Mouse (Mus musculus): Measurements from ENCODE around the gene Nelfcd. TPM values are rescaled to one million over a fixed set of nuclear protein-coding genes. Genes with fewer than 3 reads are reported as not detected.

Gene Nelfcd
- polyA plus RNA-seq, 1 experiment from 2014 or later: 38.8 TPM

GRCm38 (mm10) chr2:174472818-174473549 lies 57.4 kb downstream of the Nelfcd start, which contains the start of gene Prelid3b:
Gene Prelid3b (minus strand): TSS chr2:174473081.
- under 1% methylated on average over 53 of the region's 53 CpGs for WGBS (ENCODE audit: insufficient replicate concordance)
- Histone ChIP-seq H3K27ac (ENCODE audit: low read depth) (peak within 1 kb of the TSS; percentile 94), H3K9me3 (ENCODE audit: low read length) (no peaks in the 10 kb centered on the region), H3K4me2 (ENCODE audit: low read depth, low read length) (peak within 1 kb of the TSS; percentile 94), H3K9ac (replicated peaks) (peak within 1 kb of the TSS; percentile 94), H3K36me3 (replicated peaks; ENCODE audit: insufficient read depth, low read length) (peaks cover 19% of the 10 kb centered on the region; the same call in 1 of the 2 replicates), H3K4me3 (ENCODE audit: low read depth, low read length) (peak within 1 kb of the TSS; percentile 86), H3K4me1 (ENCODE audit: insufficient read depth) (peaks cover 35% of the 10 kb centered on the region), H3K27me3 (ENCODE audit: insufficient read depth, low read length) (no peaks in the 10 kb centered on the region)
- DNase-seq: peak; percentile 100
- peak; percentile 97 for ATAC-seq
- TF ChIP-seq CTCF (IDR thresholded peaks at IDR 0.05; ENCODE audit: low read depth) (0 out of 2 replicates have a peak, but pooled peaks have one; percentile 2), EP300 (IDR thresholded peaks at IDR 0.05; ENCODE audit: low read depth) (no peak)

- no peaks in the 10 kb centered on the region for H3K27me3 ChIP-seq (ENCODE audit: insufficient read depth, low read length)
- H3K27ac ChIP-seq (ENCODE audit: low read depth): peak overlapping the region; percentile 82
- peak overlapping the region; percentile 94 for H3K4me2 ChIP-seq (ENCODE audit: low read depth, low read length)
- WGBS (ENCODE audit: insufficient replicate concordance): 80% methylated on average over 5 of the region's 5 CpGs
- H3K9me3 ChIP-seq (ENCODE audit: low read length): no peaks in the 10 kb centered on the region
- H3K4me1 ChIP-seq (ENCODE audit: insufficient read depth): peaks cover 35% of the 10 kb centered on the region
- DNase-seq: no peak
- no peak overlapping the region; the same call in 1 of the 2 replicates for H3K9ac ChIP-seq (replicated peaks)
- no peak for ATAC-seq
- peaks cover 14% of the 10 kb centered on the region; the same call in 1 of the 2 replicates for H3K36me3 ChIP-seq (replicated peaks; ENCODE audit: insufficient read depth, low read length)
- no peak for TF ChIP-seq CTCF (IDR thresholded peaks at IDR 0.05; ENCODE audit: low read depth)
- no peak for TF ChIP-seq EP300 (IDR thresholded peaks at IDR 0.05; ENCODE audit: low read depth)
- peak overlapping the region; percentile 40 for H3K4me3 ChIP-seq (ENCODE audit: low read depth, low read length)
Observed at GRCm38 (mm10) chr2:174473550-174473927, 57.9 kb downstream of the Nelfcd start.

Other genes starting within 250 kb of the Nelfcd start
- gene Gnas, start 131.5 kb upstream of the Nelfcd start, polyA plus RNA-seq (2015; fragmentation: Nextera tagmentation; extraction: Ambion mirVana): 332 and 343 TPM in 2 replicates
- 1.3 and 2.9 TPM in 2 replicates for gene Gm20721, start 69.1 kb upstream of the Nelfcd start, polyA plus RNA-seq (2015; fragmentation: Nextera tagmentation; extraction: Ambion mirVana)
- 174 and 178 TPM in 2 replicates for gene Ctsz, start 23.2 kb downstream of the Nelfcd start, polyA plus RNA-seq (2015; fragmentation: Nextera tagmentation; extraction: Ambion mirVana)
- gene Tubb1, start 34.9 kb downstream of the Nelfcd start, polyA plus RNA-seq (2015; fragmentation: Nextera tagmentation; extraction: Ambion mirVana): 21.4 and 26.4 TPM in 2 replicates
- gene Atp5e, start 48.3 kb downstream of the Nelfcd start, polyA plus RNA-seq (2015; fragmentation: Nextera tagmentation; extraction: Ambion mirVana): 528 and 545 TPM in 2 replicates
- gene Prelid3b, start 57.3 kb downstream of the Nelfcd start, polyA plus RNA-seq (2015; fragmentation: Nextera tagmentation; extraction: Ambion mirVana): 68.6 and 72.3 TPM in 2 replicates
- gene Zfp831, start 227.7 kb downstream of the Nelfcd start, polyA plus RNA-seq (2015; fragmentation: Nextera tagmentation; extraction: Ambion mirVana): 0.04 and 0.07 TPM in 2 replicates